Mouse (Mus musculus): ENCODE data around the gene Samd10.

- TF ChIP-seq CTCF (IDR thresholded peaks at IDR 0.05; ENCODE audit: borderline replicate concordance, insufficient read depth, low read length) (no peak), POLR2A (IDR thresholded peaks at IDR 0.05; ENCODE audit: low read depth, low read length) (no peak)
Observed at GRCm38 (mm10) chr2:181593042-181593421, 6.0 kb downstream of the Samd10 start.
